Mouse (Mus musculus) embryonic fibroblast, embryonic 13.5 days (primary cell): ENCODE data around the gene Bicral.

Source experiments
- CTCF ChIP-seq: IDR thresholded peaks from 2 replicates; pipeline ENCODE4 v1.5.1; 2011; ENCODE audit warnings: mild to moderate bottlenecking, control low read depth, low read length, moderate library complexity, borderline replicate concordance; ENCODE audit not compliant: insufficient read depth
- POLR2A ChIP-seq: IDR thresholded peaks from 2 replicates; pipeline ENCODE4 v1.6.1; 2011; ENCODE audit warnings: low read depth, mild to moderate bottlenecking, control low read depth, low read length, moderate library complexity

- TF ChIP-seq CTCF, result no peak
- no peak for TF ChIP-seq POLR2A
These were observed 75.1 kb downstream of the Bicral start for GRCm38 (mm10) chr17:46783222-46783565.
